Mouse (Mus musculus): ENCODE measurements around the gene Rnf224. TPM values are rescaled to one million over a fixed set of nuclear protein-coding genes. Genes with fewer than 3 reads are reported as not detected.

Rnf224 gene
- polyA plus RNA-seq, 2 experiments, result 0.05 TPM; not detected in 1

DNA sequence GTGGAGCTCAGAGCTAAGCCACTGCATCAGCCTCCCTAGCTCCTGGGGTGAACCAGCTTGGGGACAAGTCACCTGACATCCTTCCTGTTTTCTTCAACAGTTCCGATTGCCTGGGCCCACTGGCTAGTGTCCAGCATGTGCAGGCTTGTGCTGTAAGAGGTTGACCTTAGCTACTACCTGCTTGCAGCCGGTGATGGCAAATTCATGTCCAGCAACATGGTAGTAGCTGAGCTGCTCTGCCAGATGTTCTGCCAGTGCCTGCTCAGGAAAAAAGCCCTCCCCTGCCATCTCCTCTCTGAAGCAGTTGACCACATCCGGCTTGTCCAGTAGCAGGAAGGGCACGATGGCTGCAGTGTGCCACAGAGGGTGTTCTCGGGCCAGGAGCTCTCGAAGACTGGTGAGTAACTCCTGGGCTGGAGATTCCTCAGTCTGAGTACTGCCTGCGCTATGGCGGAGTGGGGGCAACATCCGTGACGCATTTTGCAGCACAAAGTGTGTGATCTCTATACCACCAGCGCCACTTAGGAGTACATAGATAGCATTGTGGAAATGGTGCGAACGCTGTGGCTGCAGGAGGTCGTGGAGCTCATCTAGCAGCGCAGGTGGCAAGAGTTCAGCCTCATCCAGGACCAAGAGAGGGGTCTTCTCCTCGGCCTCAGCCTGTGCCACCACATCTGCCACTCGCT, 42.0 kb downstream of the Rnf224 start:
- peaks cover 21% of the 10 kb centered on the region for H3K27me3 ChIP-seq (ENCODE audit: control insufficient read depth, insufficient read depth, low read length)
- no peak overlapping the region for H3K9ac ChIP-seq (ENCODE audit: low read depth, low read length, severe bottlenecking)
- no peak for TF ChIP-seq POLR2A (IDR thresholded peaks at IDR 0.05; ENCODE audit: borderline replicate concordance, extremely low read depth, insufficient read depth, insufficient read length)
- H3K4me1 ChIP-seq (ENCODE audit: control insufficient read depth, insufficient read depth, low read length), result 0 out of 2 replicates have a peak, but pooled peaks cover 11% of the 10 kb centered on the region
- no peak overlapping the region for H3K4me3 ChIP-seq (replicated peaks; ENCODE audit: low read length)
- H3K27ac ChIP-seq (replicated peaks; ENCODE audit: low read depth, low read length), result no peak overlapping the region
- H3K4me2 ChIP-seq (replicated peaks; ENCODE audit: low read depth, low read length, severe bottlenecking), result no peak overlapping the region
- 87% methylated on average over 17 of the region's 17 CpGs for WGBS
- peaks cover 9% of the 10 kb centered on the region for H3K36me3 ChIP-seq (ENCODE audit: control insufficient read depth, insufficient read depth, low read length)
- no peaks in the 10 kb centered on the region for H3K9me3 ChIP-seq (ENCODE audit: control insufficient read depth, low read length)
- DNase-seq (ENCODE audit: low spot score) (no peak), ATAC-seq (ENCODE audit: low FRiP score, low read depth) (no peak)

DNA sequence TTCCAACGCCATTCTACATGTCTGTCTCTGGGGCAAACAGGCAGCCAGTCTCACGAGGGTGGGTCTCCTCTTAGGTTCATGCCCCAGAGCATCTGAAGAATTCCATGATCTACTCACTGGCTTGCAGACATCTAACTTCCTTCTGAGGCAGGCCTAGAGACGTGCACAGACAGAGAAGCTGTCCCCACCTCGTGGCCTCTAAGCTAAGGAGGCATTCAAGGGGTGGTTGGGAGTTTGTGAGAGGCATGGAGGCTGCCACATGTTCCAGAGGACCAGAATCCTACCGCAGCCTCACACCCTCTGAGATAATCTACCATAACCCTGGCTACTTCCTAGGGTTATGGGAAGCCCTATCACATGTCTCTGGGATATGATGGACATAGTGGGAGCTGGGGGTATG, 42.6 kb downstream of the Rnf224 start:
- Histone ChIP-seq H3K36me3 (ENCODE audit: control insufficient read depth, insufficient read depth, low read length) (peaks cover 3% of the 10 kb centered on the region; the same call in 1 of the 2 replicates), H3K27me3 (ENCODE audit: control insufficient read depth, insufficient read depth, low read length) (peaks cover 21% of the 10 kb centered on the region), H3K27ac (replicated peaks; ENCODE audit: low read depth, low read length) (no peak overlapping the region), H3K4me3 (replicated peaks; ENCODE audit: low read length) (no peak overlapping the region), H3K4me1 (ENCODE audit: control insufficient read depth, insufficient read depth, low read length) (0 out of 2 replicates have a peak, but pooled peaks cover 11% of the 10 kb centered on the region), H3K4me2 (replicated peaks; ENCODE audit: low read depth, low read length, severe bottlenecking) (no peak overlapping the region), H3K9me3 (ENCODE audit: control insufficient read depth, low read length) (no peaks in the 10 kb centered on the region), H3K9ac (ENCODE audit: low read depth, low read length, severe bottlenecking) (no peak overlapping the region)
- 74% methylated on average over 5 of the region's 5 CpGs for WGBS
- no peak for TF ChIP-seq POLR2A (IDR thresholded peaks at IDR 0.05; ENCODE audit: borderline replicate concordance, extremely low read depth, insufficient read depth, insufficient read length)
- no peak for ATAC-seq (ENCODE audit: low FRiP score, low read depth)
- DNase-seq (ENCODE audit: low spot score), result no peak

DNA sequence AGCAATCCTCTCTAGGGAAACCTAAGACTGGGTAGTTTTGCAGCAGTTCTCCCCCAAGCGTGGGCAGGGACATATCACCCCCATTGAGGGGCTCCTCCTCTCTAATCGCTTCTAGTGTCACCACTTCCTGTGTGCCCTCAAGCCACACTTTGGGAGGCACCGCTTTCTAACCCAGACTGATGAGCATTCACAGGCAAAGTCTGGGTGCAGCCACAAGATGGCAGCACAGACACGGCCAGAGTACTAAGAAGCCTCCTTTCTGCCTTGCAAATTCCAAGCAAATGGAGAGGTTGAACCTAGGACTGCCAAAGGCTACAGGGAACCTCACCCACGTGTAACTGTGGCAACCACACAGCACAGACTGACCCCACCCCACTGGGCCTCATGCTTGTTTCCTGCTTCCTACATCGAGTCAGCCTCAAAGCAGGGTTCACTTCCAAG, 43.2 kb downstream of the Rnf224 start:
- ATAC-seq (ENCODE audit: low FRiP score, low read depth) (peak; percentile 80), DNase-seq (ENCODE audit: low spot score) (peak; percentile 92)
- no peak overlapping the region for H3K27ac ChIP-seq (replicated peaks; ENCODE audit: low read depth, low read length)
- peak overlapping the region; percentile 2; the same call in 1 of the 2 replicates for H3K4me2 ChIP-seq (replicated peaks; ENCODE audit: low read depth, low read length, severe bottlenecking)
- 0% methylated on average over 6 of the region's 6 CpGs for WGBS
- H3K9ac ChIP-seq (ENCODE audit: low read depth, low read length, severe bottlenecking), result no peak overlapping the region
- no peak overlapping the region for H3K4me3 ChIP-seq (replicated peaks; ENCODE audit: low read length)
- TF ChIP-seq POLR2A (IDR thresholded peaks at IDR 0.05; ENCODE audit: borderline replicate concordance, extremely low read depth, insufficient read depth, insufficient read length), result no peak
- H3K36me3 ChIP-seq (ENCODE audit: control insufficient read depth, insufficient read depth, low read length), result no peaks in the 10 kb centered on the region
- no peaks in the 10 kb centered on the region for H3K9me3 ChIP-seq (ENCODE audit: control insufficient read depth, low read length)
- peaks cover 21% of the 10 kb centered on the region for H3K27me3 ChIP-seq (ENCODE audit: control insufficient read depth, insufficient read depth, low read length)
- 0 out of 2 replicates have a peak, but pooled peaks cover 11% of the 10 kb centered on the region for H3K4me1 ChIP-seq (ENCODE audit: control insufficient read depth, insufficient read depth, low read length)

DNA sequence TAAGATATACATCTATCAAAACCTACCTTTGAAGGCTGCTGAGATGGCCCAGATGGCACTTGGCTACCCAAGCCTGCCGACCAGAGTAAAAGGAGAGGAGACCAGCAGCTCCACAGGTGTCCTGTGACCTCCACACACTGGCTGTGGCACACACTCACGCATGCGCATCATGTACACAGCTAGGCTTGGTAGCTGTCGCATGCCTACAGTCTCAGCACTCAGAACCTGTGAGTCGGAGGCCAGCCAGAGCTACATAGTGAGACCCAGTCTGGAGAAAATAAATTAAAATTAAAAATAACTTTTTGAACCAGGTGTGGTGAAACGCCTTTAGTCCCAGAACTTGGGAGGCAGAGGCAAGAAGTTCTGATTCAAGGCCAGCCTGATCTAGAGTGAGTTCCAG, 48.7 kb downstream of the Rnf224 start:
- H3K27me3 ChIP-seq (ENCODE audit: control insufficient read depth, insufficient read depth, low read length), result peaks cover 21% of the 10 kb centered on the region
- H3K27ac ChIP-seq (replicated peaks; ENCODE audit: low read depth, low read length), result no peak overlapping the region
- H3K36me3 ChIP-seq (ENCODE audit: control insufficient read depth, insufficient read depth, low read length), result no peaks in the 10 kb centered on the region
- no peak for TF ChIP-seq POLR2A (IDR thresholded peaks at IDR 0.05; ENCODE audit: borderline replicate concordance, extremely low read depth, insufficient read depth, insufficient read length)
- H3K4me2 ChIP-seq (replicated peaks; ENCODE audit: low read depth, low read length, severe bottlenecking), result no peak overlapping the region
- H3K4me3 ChIP-seq (replicated peaks; ENCODE audit: low read length), result no peak overlapping the region
- H3K4me1 ChIP-seq (ENCODE audit: control insufficient read depth, insufficient read depth, low read length), result no peaks in the 10 kb centered on the region
- 83% methylated on average over 6 of the region's 6 CpGs for WGBS
- H3K9ac ChIP-seq (ENCODE audit: low read depth, low read length, severe bottlenecking), result no peak overlapping the region
- no peak for DNase-seq (ENCODE audit: low spot score)
- ATAC-seq (ENCODE audit: low FRiP score, low read depth), result no peak
- no peaks in the 10 kb centered on the region for H3K9me3 ChIP-seq (ENCODE audit: control insufficient read depth, low read length)

DNA sequence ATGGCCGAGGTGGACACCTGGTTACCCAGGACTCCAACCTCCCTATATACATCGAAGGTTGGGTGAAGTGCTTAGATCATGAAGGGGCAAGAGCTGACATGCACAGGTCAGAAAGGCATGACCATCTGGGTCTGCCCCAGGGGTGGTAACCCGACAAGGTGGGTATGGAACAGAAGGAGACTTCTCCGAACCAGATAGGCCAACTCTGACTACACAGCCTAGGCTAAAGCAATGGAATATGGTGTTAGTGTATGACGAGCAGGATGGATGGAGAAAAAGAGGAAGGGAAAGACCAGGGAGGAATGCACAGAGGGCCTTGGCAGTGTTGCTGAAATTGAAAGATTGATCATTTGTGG, 50.0 kb downstream of the Rnf224 start:
- no peak for ATAC-seq (ENCODE audit: low FRiP score, low read depth)
- no peaks in the 10 kb centered on the region for H3K36me3 ChIP-seq (ENCODE audit: control insufficient read depth, insufficient read depth, low read length)
- WGBS, result 30% methylated on average over 5 of the region's 5 CpGs
- H3K9ac ChIP-seq (ENCODE audit: low read depth, low read length, severe bottlenecking), result no peak overlapping the region
- peaks cover 33% of the 10 kb centered on the region for H3K27me3 ChIP-seq (ENCODE audit: control insufficient read depth, insufficient read depth, low read length)
- no peak for DNase-seq (ENCODE audit: low spot score)
- H3K4me2 ChIP-seq (replicated peaks; ENCODE audit: low read depth, low read length, severe bottlenecking), result peak overlapping the region; percentile 88
- H3K9me3 ChIP-seq (ENCODE audit: control insufficient read depth, low read length), result no peaks in the 10 kb centered on the region
- TF ChIP-seq POLR2A (IDR thresholded peaks at IDR 0.05; ENCODE audit: borderline replicate concordance, extremely low read depth, insufficient read depth, insufficient read length), result no peak
- H3K4me3 ChIP-seq (replicated peaks; ENCODE audit: low read length), result peak overlapping the region; percentile 45
- H3K4me1 ChIP-seq (ENCODE audit: control insufficient read depth, insufficient read depth, low read length), result no peaks in the 10 kb centered on the region
- no peak overlapping the region for H3K27ac ChIP-seq (replicated peaks; ENCODE audit: low read depth, low read length)
